Mouse (Mus musculus) frontal cortex, postnatal 14 days (tissue): ENCODE measurements around the gene Tab3.

Source experiments
- DNase-seq, 2 experiments: peaks; one replicate each; pipeline ENCODE4 v3.0.0; 2022; ENCODE audit warnings: low spot score in 2 of 2

Gene Tab3

GRCm38 (mm10) chrX:85573532-85574181, at the start of gene Tab3:
Tab3 (plus strand) TSS chrX:85574022.
- peak; percentile 83 to 88 for DNase-seq

- DNase-seq, result no peak
Measured at GRCm38 (mm10) chrX:85525545-85525944, 48.3 kb upstream of the Tab3 start.

GRCm38 (mm10) chrX:85526263-85527019, 47.4 kb upstream of the Tab3 start:
- no peak for DNase-seq

- DNase-seq, result no peak
Measured at GRCm38 (mm10) chrX:85558931-85559330, 14.9 kb upstream of the Tab3 start.

- no peak for DNase-seq
Measured at GRCm38 (mm10) chrX:85566256-85566655, 7.6 kb upstream of the Tab3 start.

GRCm38 (mm10) chrX:85574182-85574541, 340 bp downstream of the Tab3 start:
- no peak for DNase-seq

- DNase-seq, result no peak
Measured at GRCm38 (mm10) chrX:85576310-85576709, 2.5 kb downstream of the Tab3 start.

- DNase-seq, result no peak
Measured at GRCm38 (mm10) chrX:85580768-85581167, 6.9 kb downstream of the Tab3 start.

GRCm38 (mm10) chrX:85582517-85582916, 8.7 kb downstream of the Tab3 start:
- no peak for DNase-seq

- DNase-seq, result no peak
Measured at GRCm38 (mm10) chrX:85585575-85585974, 11.8 kb downstream of the Tab3 start.

- DNase-seq, result no peak
Measured at GRCm38 (mm10) chrX:85614701-85615100, 40.9 kb downstream of the Tab3 start.

- peak in 1 of 2 experiments; percentile 3 for DNase-seq
Measured at GRCm38 (mm10) chrX:85646204-85646777, 72.5 kb downstream of the Tab3 start.

- DNase-seq, result peak in 1 of 2 experiments; percentile 44
Measured at GRCm38 (mm10) chrX:85676808-85677207, 103.0 kb downstream of the Tab3 start.

GRCm38 (mm10) chrX:85682125-85682524, 108.3 kb downstream of the Tab3 start:
- DNase-seq, result no peak

- DNase-seq, result no peak
Measured at GRCm38 (mm10) chrX:85683723-85684122, 109.9 kb downstream of the Tab3 start.
